Mouse (Mus musculus): ENCODE measurements around the gene Etnppl. TPM values are rescaled to one million over a fixed set of nuclear protein-coding genes. Genes with fewer than 3 reads are reported as not detected.

The Etnppl gene
- total and polyA plus RNA-seq, 2 experiments from 2014 or later: not detected

- Histone ChIP-seq H3K9ac (replicated peaks; ENCODE audit: low read depth, low read length) (no peak overlapping the region), H3K4me2 (ENCODE audit: low read depth, low read length) (no peak overlapping the region), H3K9me3 (replicated peaks; ENCODE audit: control insufficient read depth, low read length) (no peaks in the 10 kb centered on the region), H3K27me3 (ENCODE audit: control insufficient read depth, insufficient read depth, low read length) (no peaks in the 10 kb centered on the region), H3K4me3 (ENCODE audit: low read depth, low read length) (no peak overlapping the region), H3K27ac (ENCODE audit: low read depth) (no peak overlapping the region), H3K36me3 (replicated peaks; ENCODE audit: control insufficient read depth, insufficient read depth, low read length) (no peaks in the 10 kb centered on the region), H3K4me1 (ENCODE audit: control insufficient read depth, insufficient read depth) (no peaks in the 10 kb centered on the region)
- 80% methylated on average over 8 of the region's 8 CpGs for WGBS
- DNase-seq (ENCODE audit: low spot score): no peak
- ATAC-seq (ENCODE audit: insufficient read depth, low read depth): no peak
- TF ChIP-seq EP300 (IDR thresholded peaks at IDR 0.05; ENCODE audit: low read depth): no peak
- no peak for TF ChIP-seq CTCF (IDR thresholded peaks at IDR 0.05; ENCODE audit: low read depth)
Observed at GRCm38 (mm10) chr3:130685014-130685366, 67.7 kb downstream of the Etnppl start.

GRCm38 (mm10) chr3:130687051-130687450 is 69.8 kb downstream of the Etnppl start:
- Histone ChIP-seq H3K4me1 (ENCODE audit: control insufficient read depth, insufficient read depth) (peaks cover 6% of the 10 kb centered on the region; the same call in 1 of the 2 replicates), H3K36me3 (replicated peaks; ENCODE audit: control insufficient read depth, insufficient read depth, low read length) (no peaks in the 10 kb centered on the region), H3K27me3 (ENCODE audit: control insufficient read depth, insufficient read depth, low read length) (no peaks in the 10 kb centered on the region), H3K4me3 (ENCODE audit: low read depth, low read length) (no peak overlapping the region), H3K27ac (ENCODE audit: low read depth) (no peak overlapping the region), H3K9me3 (replicated peaks; ENCODE audit: control insufficient read depth, low read length) (no peaks in the 10 kb centered on the region), H3K4me2 (ENCODE audit: low read depth, low read length) (no peak overlapping the region), H3K9ac (replicated peaks; ENCODE audit: low read depth, low read length) (no peak overlapping the region)
- WGBS: 85% methylated on average over 1 of the region's 1 CpGs
- DNase-seq (ENCODE audit: low spot score): no peak
- no peak for TF ChIP-seq EP300 (IDR thresholded peaks at IDR 0.05; ENCODE audit: low read depth)
- no peak for TF ChIP-seq CTCF (IDR thresholded peaks at IDR 0.05; ENCODE audit: low read depth)
- ATAC-seq (ENCODE audit: insufficient read depth, low read depth): no peak

Other genes with a start within 250 kb of the Etnppl start
- 101 and 150 TPM in 2 replicates for gene Ostc, start 92.0 kb downstream of the Etnppl start, total RNA-seq (2014; rRNA removed; ENCODE audit: low replicate concordance)
- 152 and 167 TPM in 2 replicates for gene Ostc, start 92.0 kb downstream of the Etnppl start, polyA plus RNA-seq (2015; fragmentation: Nextera tagmentation; extraction: Ambion mirVana)
- 851 and 970 TPM in 2 replicates for gene Rpl34, start 113.0 kb downstream of the Etnppl start, total RNA-seq (2014; rRNA removed; ENCODE audit: low replicate concordance)
- gene Rpl34, start 113.0 kb downstream of the Etnppl start, polyA plus RNA-seq (2015; fragmentation: Nextera tagmentation; extraction: Ambion mirVana): 470 and 488 TPM in 2 replicates

Measured in heart, postnatal 0 days (tissue).